Mouse (Mus musculus) CH12.LX (cell line): ENCODE measurements at regions not wholly inside any gene's neighbourhood (a gene's known extent, or its start where the extent isn't known, plus 50 kb on each side); places are given as distances from the start of the nearest gene placed in this dataset.

Experiments
- DNase-seq: peaks from one replicate; pipeline ENCODE4 v3.0.0-alpha.2; 2013; ENCODE audit errors: extremely low read depth
- H3K27ac ChIP-seq: 2 replicates; pipeline ENCODE4 v1.5.1; 2012; ENCODE audit warnings: low read depth, mild to moderate bottlenecking, control low read depth, moderate library complexity; ENCODE audit not compliant: insufficient read depth
- H3K27me3 ChIP-seq: replicated peaks from 2 replicates; pipeline ENCODE3; 2012; ENCODE audit warnings: inconsistent platforms
- H3K36me3 ChIP-seq, 2 experiments: replicated peaks in 1 of 2; 2 replicates each; pipeline versions ENCODE3 to v1.6.1; 2012; ENCODE audit warnings: inconsistent platforms in 1 of 2, low read length in 1 of 2, mild to moderate bottlenecking in 1 of 2, mixed read lengths in 1 of 2, moderate library complexity in 1 of 2; ENCODE audit not compliant: control insufficient read depth in 1 of 2, insufficient read depth in 1 of 2
- H3K4me1 ChIP-seq, 2 experiments: 2 replicates each; pipeline ENCODE4 v1.6.1; 2012; ENCODE audit warnings: inconsistent platforms in 1 of 2, moderate library complexity in 1 of 2; ENCODE audit not compliant: insufficient read depth in 2 of 2, control insufficient read depth in 1 of 2
- H3K4me2 ChIP-seq: 2 replicates; pipeline ENCODE4 v1.6.1; 2012; ENCODE audit warnings: low read depth, mild to moderate bottlenecking, control low read depth; ENCODE audit not compliant: poor library complexity, insufficient read depth, severe bottlenecking
- H3K4me3 ChIP-seq, 3 experiments: fragments of 150-350 bp in 1 of 3; sonication (generic) in 1 of 3; replicated peaks in 1 of 3; 2 replicates each; pipeline versions ENCODE3 to v1.5.1; 2011 to 2012; ENCODE audit warnings: low read depth in 2 of 3, low read length in 2 of 3, mild to moderate bottlenecking in 2 of 3, moderate library complexity in 2 of 3, control low read depth in 1 of 3, improper control_type of control experiment in 1 of 3, inconsistent platforms in 1 of 3, mixed read lengths in 1 of 3; ENCODE audit not compliant: poor library complexity in 1 of 3
- H3K79me2 ChIP-seq: replicated peaks from 2 replicates; pipeline ENCODE4 v1.6.1; 2012; ENCODE audit warnings: mild to moderate bottlenecking, moderate library complexity; ENCODE audit not compliant: control insufficient read depth, poor library complexity, insufficient read depth, severe bottlenecking; ENCODE audit errors: extremely low read depth
- H3K9ac ChIP-seq: 2 replicates; pipeline ENCODE4 v1.6.1; 2012; ENCODE audit warnings: low read depth, mild to moderate bottlenecking, control low read depth, moderate library complexity; ENCODE audit not compliant: insufficient read depth
- H3K9me3 ChIP-seq: replicated peaks from 2 replicates; pipeline ENCODE3; 2012; ENCODE audit warnings: low read length, inconsistent platforms, mixed read lengths
- CHD1 ChIP-seq: IDR thresholded peaks from 2 replicates; pipeline ENCODE4 v1.6.1; 2012; ENCODE audit warnings: low read depth, low read length, improper control_type of control experiment, inconsistent platforms
- CHD2 ChIP-seq: IDR thresholded peaks from 2 replicates; pipeline ENCODE4 v1.6.1; 2011; ENCODE audit warnings: low read length, improper control_type of control experiment
- CTCF ChIP-seq, 2 experiments: IDR thresholded peaks in 1 of 2; conservative IDR thresholded peaks in 1 of 2; 2 replicates each; pipeline ENCODE4 v1.5.1; 2011 to 2012; ENCODE audit warnings: low read depth in 2 of 2, low read length in 2 of 2, improper control_type of control experiment in 1 of 2, inconsistent platforms in 1 of 2, mild to moderate bottlenecking in 1 of 2, moderate library complexity in 1 of 2
- EP300 ChIP-seq: IDR thresholded peaks from 2 replicates; pipeline ENCODE4 v1.6.1; 2011; ENCODE audit warnings: low read length, improper control_type of control experiment
- ETS1 ChIP-seq: conservative IDR thresholded peaks from 2 replicates; pipeline ENCODE4 v1.6.1; 2012; ENCODE audit warnings: low read depth, mild to moderate bottlenecking, inconsistent platforms, low read length, improper control_type of control experiment, moderate library complexity
- GABPA ChIP-seq: IDR thresholded peaks from 2 replicates; pipeline ENCODE4 v1.6.1; 2012; ENCODE audit warnings: low read depth, low read length, improper control_type of control experiment, inconsistent platforms; ENCODE audit not compliant: insufficient replicate concordance
- HCFC1 ChIP-seq: IDR thresholded peaks from 2 replicates; pipeline ENCODE4 v1.6.1; 2012; ENCODE audit warnings: low read depth, mild to moderate bottlenecking, inconsistent platforms, low read length, improper control_type of control experiment
- JUN ChIP-seq: IDR thresholded peaks from 2 replicates; pipeline ENCODE4 v1.6.1; 2011; ENCODE audit warnings: low read depth, mild to moderate bottlenecking, low read length, improper control_type of control experiment, moderate library complexity; ENCODE audit not compliant: insufficient read depth
- KAT2A ChIP-seq: IDR thresholded peaks from 2 replicates; pipeline ENCODE4 v1.6.1; 2012; ENCODE audit warnings: low read length, improper control_type of control experiment, inconsistent platforms; ENCODE audit not compliant: insufficient replicate concordance
- MAFK ChIP-seq: IDR thresholded peaks from 2 replicates; pipeline ENCODE4 v1.6.1; 2011; ENCODE audit warnings: low read length, improper control_type of control experiment; ENCODE audit not compliant: insufficient replicate concordance
- MAX ChIP-seq: IDR thresholded peaks from 2 replicates; pipeline ENCODE4 v1.6.1; 2011; ENCODE audit warnings: low read length, improper control_type of control experiment
- MXI1 ChIP-seq: IDR thresholded peaks from 2 replicates; pipeline ENCODE4 v1.6.1; 2011; ENCODE audit warnings: mild to moderate bottlenecking, low read depth, low read length, improper control_type of control experiment
- NELFE ChIP-seq: IDR thresholded peaks from 2 replicates; pipeline ENCODE4 v1.6.1; 2011; ENCODE audit warnings: low read depth, low read length, improper control_type of control experiment
- POLR2AphosphoS2 ChIP-seq: IDR thresholded peaks from 2 replicates; pipeline ENCODE4 v1.6.1; 2011; ENCODE audit warnings: low read depth, low read length, improper control_type of control experiment
- SIN3A ChIP-seq: IDR thresholded peaks from 2 replicates; pipeline ENCODE4 v1.6.1; 2012; ENCODE audit warnings: low read length, improper control_type of control experiment, inconsistent platforms
- SMC3 ChIP-seq: IDR thresholded peaks from 2 replicates; pipeline ENCODE4 v1.6.1; 2011; ENCODE audit warnings: low read depth, low read length, improper control_type of control experiment
- TCF12 ChIP-seq: IDR thresholded peaks from 2 replicates; pipeline ENCODE4 v1.6.1; 2014; ENCODE audit warnings: low read depth, mild to moderate bottlenecking, inconsistent platforms, low read length, improper control_type of control experiment
- USF1 ChIP-seq: IDR thresholded peaks from 2 replicates; pipeline ENCODE4 v1.6.1; 2014; ENCODE audit warnings: low read depth, mild to moderate bottlenecking, inconsistent platforms, low read length, improper control_type of control experiment
- ZKSCAN1 ChIP-seq: IDR thresholded peaks from 2 replicates; pipeline ENCODE4 v1.6.1; 2012; ENCODE audit warnings: low read depth, inconsistent platforms, low read length, improper control_type of control experiment, borderline replicate concordance
- ZNF384 ChIP-seq: IDR thresholded peaks from 2 replicates; pipeline ENCODE4 v1.6.1; 2012; ENCODE audit warnings: low read depth, low read length, improper control_type of control experiment, inconsistent platforms
- dilution Hi-C: fragments of 300-500 bp; cut with MboI; formaldehyde crosslinking; loops from 2 replicates; pipeline ENCODE4 v1.14.3; 2020; ENCODE audit warnings: low sequenced_read_pairs; ENCODE audit not compliant: extremely low pct_unique_long_range_greater_than_20kb, extremely low pct_ligation_motif_present
- in situ Hi-C: fragments of 300-500 bp; cut with MboI; formaldehyde crosslinking; loops from 3 replicates; pipeline ENCODE4 v1.14.3; 2019; ENCODE audit warnings: low sequenced_read_pairs, low pct_ligation_motif_present, low pct_unique_long_range_greater_than_20kb, mixed read lengths

DNA sequence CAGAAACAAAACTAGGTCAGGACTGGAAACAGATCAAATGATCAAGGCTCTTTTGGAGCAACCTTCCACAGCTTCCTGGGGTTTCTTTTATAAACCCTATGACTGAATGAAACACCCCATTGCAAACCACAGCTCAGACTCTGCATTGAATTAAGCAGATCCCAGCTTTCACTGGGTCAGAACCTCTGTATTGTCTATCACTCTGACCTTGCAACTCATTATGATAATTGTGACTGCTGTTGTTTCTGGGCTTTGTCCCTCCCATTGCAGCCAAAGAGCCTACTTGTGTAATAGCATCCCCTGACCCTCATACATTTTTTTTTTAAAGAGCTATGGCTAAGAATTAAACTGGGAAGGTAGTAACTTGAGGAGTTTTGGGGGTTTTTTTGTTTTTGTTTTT is 388.5 kb upstream of the Sgcd start:
- dilution Hi-C loops = no loop called here
- no peak for DNase-seq
- no peaks in the 10 kb centered on the region for H3K36me3 ChIP-seq
- H3K27me3 ChIP-seq = no peaks in the 10 kb centered on the region
- in situ Hi-C loops = no loop called here
- no peaks in the 10 kb centered on the region for H3K79me2 ChIP-seq
- no peak overlapping the region for H3K4me2 ChIP-seq
- H3K4me1 ChIP-seq = no peaks in the 10 kb centered on the region
- no peak overlapping the region for H3K4me3 ChIP-seq
- H3K27ac ChIP-seq = no peak overlapping the region
- TF ChIP-seq NELFE (no peak), GABPA (no peak), SIN3A (no peak), ZKSCAN1 (no peak), ZNF384 (no peak), HCFC1 (no peak), MAX (no peak), SMC3 (no peak), KAT2A (no peak), MAFK (no peak), EP300 (no peak)
- no peaks in the 10 kb centered on the region for H3K9me3 ChIP-seq
- no peak overlapping the region for H3K9ac ChIP-seq

DNA sequence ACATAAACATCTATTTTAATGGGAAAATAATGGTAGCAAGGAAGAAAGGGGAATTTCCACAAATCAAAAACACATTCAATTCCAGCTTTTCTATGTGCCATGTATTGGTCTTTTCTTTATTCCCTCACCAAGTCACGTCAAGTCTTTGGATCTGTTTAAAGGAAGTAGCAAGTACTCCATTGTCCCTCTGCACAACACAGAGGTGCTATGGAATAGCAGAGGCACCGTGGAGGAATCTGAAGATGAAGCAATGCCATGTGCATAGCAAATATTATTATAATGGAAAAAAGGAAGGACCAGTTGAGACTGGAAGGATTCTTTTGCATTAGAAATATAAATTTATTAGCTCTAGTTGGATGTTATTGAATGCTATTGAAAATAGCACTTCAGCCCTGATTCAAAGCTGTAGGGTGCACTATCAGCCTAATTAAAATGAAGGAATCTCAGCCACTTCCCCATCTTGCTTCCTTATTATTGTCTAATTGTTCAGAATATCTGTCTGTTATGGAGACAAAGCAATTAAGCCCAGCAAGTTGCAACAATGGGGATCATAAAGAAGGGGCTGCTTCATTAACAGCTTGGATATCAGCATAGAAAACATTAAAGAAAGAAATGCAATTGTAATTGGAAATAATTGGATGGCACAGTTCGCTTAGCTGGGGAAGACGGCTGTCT is 362.7 kb upstream of the Sgcd start:
- TF ChIP-seq CTCF (conservative IDR thresholded peaks at IDR 0.05 in 1 of 2, IDR thresholded peaks at IDR 0.05 in 1 of 2; ENCODE audit: low read depth in 2 of 2, low read length in 2 of 2) (no peak), MXI1 (no peak), JUN (no peak), KAT2A (no peak), USF1 (no peak), ZNF384 (no peak), ETS1 (no peak), SMC3 (no peak), CHD2 (no peak), HCFC1 (no peak), CHD1 (no peak), POLR2AphosphoS2 (no peak), TCF12 (no peak), GABPA (no peak)
- no peaks in the 10 kb centered on the region for H3K79me2 ChIP-seq
- dilution Hi-C loops (no loop called here), in situ Hi-C loops (no loop called here)
- no peak overlapping the region for H3K27ac ChIP-seq
- H3K9ac ChIP-seq = no peak overlapping the region
- DNase-seq = no peak
- H3K4me2 ChIP-seq = no peak overlapping the region
- no peaks in the 10 kb centered on the region for H3K36me3 ChIP-seq
- peaks cover 3% of the 10 kb centered on the region for H3K9me3 ChIP-seq
- H3K4me1 ChIP-seq = no peaks in the 10 kb centered on the region
- H3K27me3 ChIP-seq = no peaks in the 10 kb centered on the region
- H3K4me3 ChIP-seq = no peak overlapping the region
